Mouse (Mus musculus): Measurements from ENCODE around the gene Crisp2. TPM values are rescaled to one million over a fixed set of nuclear protein-coding genes. Genes with fewer than 3 reads are reported as not detected.
A peak's percentile ranks its signal among the peaks of the same experiment; 100 is the strongest.

Gene Crisp2
- polyA plus RNA-seq (2015; fragmentation: Nextera tagmentation; extraction: Ambion mirVana), result 0.08 and 0.27 TPM in 2 replicates

DNA sequence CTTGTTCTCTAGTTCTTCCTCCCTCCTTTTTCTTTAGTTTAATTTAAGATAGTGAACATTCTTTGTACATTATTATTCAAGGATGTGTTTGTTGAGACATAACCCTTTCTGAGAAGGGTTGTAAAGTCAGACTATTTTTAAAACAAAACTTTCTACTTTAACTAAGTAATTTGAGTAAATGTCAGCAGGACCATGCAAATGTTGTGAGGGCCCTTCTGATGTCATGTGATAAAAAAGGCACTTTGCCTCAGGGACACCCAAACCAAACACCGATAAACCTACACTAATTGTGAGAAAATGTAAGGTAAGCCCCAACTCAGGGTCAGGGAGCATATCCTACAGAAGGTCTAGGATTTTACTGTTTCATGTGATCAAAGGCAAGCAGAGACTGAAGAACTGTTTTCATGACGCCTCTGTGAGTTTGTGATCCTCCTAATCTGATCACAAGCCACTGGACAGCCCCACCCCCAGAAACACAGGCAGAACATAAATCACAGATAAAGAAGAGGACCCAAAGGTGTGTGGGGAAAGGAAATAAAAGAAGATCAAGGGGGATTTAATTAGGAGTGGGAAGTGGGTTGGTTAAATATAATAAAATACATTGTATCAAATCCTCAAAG lies at the start of gene Crisp2:
Gene Crisp2, minus strand, starts transcription at position 51 of the 620 bp plus-strand sequence.
- no peaks in the 10 kb centered on the region for H3K36me3 ChIP-seq (ENCODE audit: control insufficient read depth, insufficient read depth)
- peak within 1 kb of the TSS; percentile 79 for H3K4me2 ChIP-seq (ENCODE audit: low read depth, low read length)
- H3K27me3 ChIP-seq (ENCODE audit: control insufficient read depth, insufficient read depth, low read depth, low read length), result no peaks in the 10 kb centered on the region
- no peaks in the 10 kb centered on the region for H3K9me3 ChIP-seq (replicated peaks; ENCODE audit: control insufficient read depth, low read length)
- peaks cover 27% of the 10 kb centered on the region for H3K4me1 ChIP-seq (ENCODE audit: control insufficient read depth, low read depth, low read length)
- WGBS (ENCODE audit: insufficient replicate concordance), result 6% methylated on average over 2 of the region's 2 CpGs
- peak within 1 kb of the TSS; percentile 64 for H3K9ac ChIP-seq (ENCODE audit: low read depth, low read length)
- peak within 1 kb of the TSS; percentile 48 for H3K4me3 ChIP-seq (ENCODE audit: low read depth, low read length)
- peak; percentile 62 for ATAC-seq (ENCODE audit: low read depth)
- H3K27ac ChIP-seq (ENCODE audit: low read length), result peak within 1 kb of the TSS; percentile 99

DNA sequence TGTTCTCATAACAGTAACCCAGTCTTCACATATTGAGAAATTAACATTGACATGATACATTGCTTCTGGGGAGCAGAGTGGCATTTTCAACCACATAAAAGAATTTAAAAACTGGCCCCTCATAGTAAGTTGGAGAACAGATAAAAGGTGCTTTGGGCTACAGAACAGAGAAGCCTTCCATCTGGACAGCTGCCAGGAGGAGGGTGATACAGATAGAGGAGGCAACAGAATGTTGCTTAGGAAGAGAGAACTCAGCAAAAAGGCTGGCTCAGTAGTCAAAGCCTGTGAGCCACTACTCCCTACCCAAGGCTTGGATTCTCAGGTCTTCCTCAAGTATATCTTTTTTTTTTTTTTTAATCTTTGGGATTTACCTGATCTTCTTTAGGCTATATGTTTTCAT lies 48.3 kb upstream of the Crisp2 start:
- Histone ChIP-seq H3K27ac (ENCODE audit: low read length) (no peak overlapping the region), H3K4me1 (ENCODE audit: control insufficient read depth, low read depth, low read length) (no peaks in the 10 kb centered on the region), H3K27me3 (ENCODE audit: control insufficient read depth, insufficient read depth, low read depth, low read length) (no peaks in the 10 kb centered on the region), H3K4me3 (ENCODE audit: low read depth, low read length) (no peak overlapping the region), H3K9ac (ENCODE audit: low read depth, low read length) (no peak overlapping the region), H3K36me3 (ENCODE audit: control insufficient read depth, insufficient read depth) (no peaks in the 10 kb centered on the region), H3K9me3 (replicated peaks; ENCODE audit: control insufficient read depth, low read length) (no peaks in the 10 kb centered on the region), H3K4me2 (ENCODE audit: low read depth, low read length) (no peak overlapping the region)
- no peak for ATAC-seq (ENCODE audit: low read depth)

DNA sequence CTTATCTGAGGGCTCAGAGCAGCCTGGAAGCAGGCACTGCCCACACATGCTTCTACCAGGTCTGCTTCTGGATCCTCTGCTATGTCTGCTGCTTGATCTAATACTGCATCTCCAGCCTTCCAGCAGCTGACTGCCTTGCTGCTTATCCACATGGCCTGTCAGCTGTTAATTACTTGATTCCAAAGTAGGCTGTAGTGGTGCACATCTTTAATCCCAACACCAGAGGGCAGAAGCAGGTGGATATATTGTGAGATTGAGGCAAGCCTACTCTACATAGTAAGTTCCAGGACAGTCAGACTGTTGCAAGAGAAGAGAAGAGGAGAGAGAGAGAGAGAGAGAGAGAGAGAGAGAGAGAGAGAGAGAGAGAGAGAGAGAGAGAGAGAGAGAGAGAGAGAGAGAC lies 30.5 kb upstream of the Crisp2 start:
- Histone ChIP-seq H3K27me3 (ENCODE audit: control insufficient read depth, insufficient read depth, low read depth, low read length) (no peaks in the 10 kb centered on the region), H3K27ac (ENCODE audit: low read length) (no peak overlapping the region), H3K4me2 (ENCODE audit: low read depth, low read length) (no peak overlapping the region), H3K9ac (ENCODE audit: low read depth, low read length) (no peak overlapping the region), H3K36me3 (ENCODE audit: control insufficient read depth, insufficient read depth) (peaks cover 56% of the 10 kb centered on the region), H3K9me3 (replicated peaks; ENCODE audit: control insufficient read depth, low read length) (no peaks in the 10 kb centered on the region), H3K4me1 (ENCODE audit: control insufficient read depth, low read depth, low read length) (no peaks in the 10 kb centered on the region), H3K4me3 (ENCODE audit: low read depth, low read length) (no peak overlapping the region)
- ATAC-seq (ENCODE audit: low read depth), result no peak

DNA sequence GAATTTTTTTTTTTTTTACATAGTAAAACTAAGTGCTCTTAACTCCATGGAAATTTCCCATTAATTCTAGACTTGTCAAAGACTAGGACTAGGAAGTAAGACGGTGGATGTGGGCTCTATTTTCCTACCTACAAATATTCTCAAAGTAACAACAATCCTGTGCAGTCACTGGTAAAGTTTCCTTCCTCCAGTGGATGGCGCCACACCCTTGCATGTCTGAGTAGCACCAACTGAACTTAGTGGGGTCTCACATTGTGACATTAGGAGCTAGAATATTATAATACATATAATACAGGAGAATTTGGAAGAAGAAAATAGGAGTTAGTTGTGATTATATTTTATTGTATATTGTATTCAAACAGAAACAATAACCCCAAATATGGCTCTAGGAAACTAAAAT lies 25.1 kb upstream of the Crisp2 start:
- H3K27ac ChIP-seq (ENCODE audit: low read length), result no peak overlapping the region
- ATAC-seq (ENCODE audit: low read depth), result no peak
- no peak overlapping the region for H3K4me2 ChIP-seq (ENCODE audit: low read depth, low read length)
- H3K27me3 ChIP-seq (ENCODE audit: control insufficient read depth, insufficient read depth, low read depth, low read length), result no peaks in the 10 kb centered on the region
- WGBS (ENCODE audit: insufficient replicate concordance), result 46% methylated on average over 2 of the region's 2 CpGs
- no peaks in the 10 kb centered on the region for H3K9me3 ChIP-seq (replicated peaks; ENCODE audit: control insufficient read depth, low read length)
- H3K9ac ChIP-seq (ENCODE audit: low read depth, low read length), result no peak overlapping the region
- peaks cover 70% of the 10 kb centered on the region for H3K36me3 ChIP-seq (ENCODE audit: control insufficient read depth, insufficient read depth)
- H3K4me1 ChIP-seq (ENCODE audit: control insufficient read depth, low read depth, low read length), result no peaks in the 10 kb centered on the region
- H3K4me3 ChIP-seq (ENCODE audit: low read depth, low read length), result no peak overlapping the region

DNA sequence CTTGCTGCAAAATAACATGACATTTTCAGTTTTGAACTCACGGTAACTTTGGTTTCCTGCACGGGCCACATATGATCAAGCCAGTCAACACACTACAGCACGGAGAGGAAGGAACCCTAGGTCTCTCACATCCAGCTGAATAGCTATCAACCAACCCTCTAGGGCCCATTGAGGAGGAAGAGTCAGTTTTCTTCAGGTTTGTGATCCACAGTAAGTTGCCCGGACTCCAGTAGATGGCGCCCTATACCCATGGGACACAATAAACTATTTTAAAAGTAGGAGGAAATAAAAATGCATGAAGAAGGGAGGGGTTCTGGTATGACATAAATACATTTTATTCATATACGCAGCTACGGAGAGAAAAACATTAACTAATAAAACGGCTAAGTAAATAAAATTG lies 17.7 kb upstream of the Crisp2 start:
- peaks cover 13% of the 10 kb centered on the region for H3K4me1 ChIP-seq (ENCODE audit: control insufficient read depth, low read depth, low read length)
- WGBS (ENCODE audit: insufficient replicate concordance), result 45% methylated on average over 8 of the region's 8 CpGs
- ATAC-seq (ENCODE audit: low read depth), result no peak
- no peak overlapping the region for H3K4me2 ChIP-seq (ENCODE audit: low read depth, low read length)
- H3K27me3 ChIP-seq (ENCODE audit: control insufficient read depth, insufficient read depth, low read depth, low read length), result no peaks in the 10 kb centered on the region
- H3K4me3 ChIP-seq (ENCODE audit: low read depth, low read length), result no peak overlapping the region
- H3K9ac ChIP-seq (ENCODE audit: low read depth, low read length), result no peak overlapping the region
- H3K9me3 ChIP-seq (replicated peaks; ENCODE audit: control insufficient read depth, low read length), result no peaks in the 10 kb centered on the region
- no peak overlapping the region for H3K27ac ChIP-seq (ENCODE audit: low read length)
- peaks cover 41% of the 10 kb centered on the region for H3K36me3 ChIP-seq (ENCODE audit: control insufficient read depth, insufficient read depth)

DNA sequence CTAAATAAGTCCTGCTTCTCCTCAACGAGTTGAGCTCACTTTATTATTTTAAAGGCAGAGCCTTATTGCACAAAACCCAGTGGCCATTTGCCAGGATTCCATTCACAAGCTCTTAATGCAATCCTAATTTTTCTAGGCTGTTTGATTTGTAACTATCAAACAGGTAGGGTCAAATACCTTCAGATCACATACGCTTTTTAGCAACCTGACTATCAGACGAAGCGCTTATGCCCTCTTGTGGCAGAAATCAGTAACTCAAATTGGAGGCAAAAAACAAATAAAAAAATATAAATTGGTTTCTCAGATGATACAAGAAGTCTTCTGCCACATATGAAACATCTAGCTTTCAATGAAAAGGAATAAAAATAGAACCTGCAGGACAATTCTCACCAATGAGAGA lies 17.0 kb upstream of the Crisp2 start:
- ATAC-seq (ENCODE audit: low read depth), result no peak
- Histone ChIP-seq H3K27ac (ENCODE audit: low read length) (no peak overlapping the region), H3K4me1 (ENCODE audit: control insufficient read depth, low read depth, low read length) (peaks cover 13% of the 10 kb centered on the region), H3K4me2 (ENCODE audit: low read depth, low read length) (no peak overlapping the region), H3K9ac (ENCODE audit: low read depth, low read length) (no peak overlapping the region), H3K27me3 (ENCODE audit: control insufficient read depth, insufficient read depth, low read depth, low read length) (no peaks in the 10 kb centered on the region), H3K4me3 (ENCODE audit: low read depth, low read length) (no peak overlapping the region), H3K36me3 (ENCODE audit: control insufficient read depth, insufficient read depth) (peaks cover 37% of the 10 kb centered on the region), H3K9me3 (replicated peaks; ENCODE audit: control insufficient read depth, low read length) (no peaks in the 10 kb centered on the region)
- WGBS (ENCODE audit: insufficient replicate concordance), result 25% methylated on average over 4 of the region's 4 CpGs

DNA sequence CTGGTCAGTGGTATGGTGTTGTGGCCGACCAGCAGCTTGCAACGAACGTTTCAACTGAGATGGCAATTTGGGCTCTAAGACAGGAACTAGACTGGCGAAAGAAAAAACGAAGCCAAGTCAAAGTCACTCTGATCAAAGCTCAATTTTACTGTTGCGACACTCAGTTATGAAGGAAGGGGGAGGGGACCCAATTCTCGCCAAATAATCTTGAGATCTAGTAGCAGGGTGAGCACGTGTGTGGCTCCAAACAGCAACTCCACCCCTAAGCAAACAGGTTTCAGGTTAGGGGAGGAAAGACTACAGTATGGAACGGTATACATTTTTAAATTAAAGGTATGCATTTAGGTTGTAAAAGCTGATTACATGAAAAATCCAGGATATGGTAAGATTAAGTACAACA lies 14.7 kb upstream of the Crisp2 start:
- no peaks in the 10 kb centered on the region for H3K9me3 ChIP-seq (replicated peaks; ENCODE audit: control insufficient read depth, low read length)
- WGBS (ENCODE audit: insufficient replicate concordance), result 40% methylated on average over 9 of the region's 9 CpGs
- H3K36me3 ChIP-seq (ENCODE audit: control insufficient read depth, insufficient read depth), result peaks cover 26% of the 10 kb centered on the region
- no peaks in the 10 kb centered on the region for H3K27me3 ChIP-seq (ENCODE audit: control insufficient read depth, insufficient read depth, low read depth, low read length)
- H3K27ac ChIP-seq (ENCODE audit: low read length), result no peak overlapping the region
- no peak overlapping the region for H3K9ac ChIP-seq (ENCODE audit: low read depth, low read length)
- peaks cover 18% of the 10 kb centered on the region for H3K4me1 ChIP-seq (ENCODE audit: control insufficient read depth, low read depth, low read length)
- no peak overlapping the region for H3K4me3 ChIP-seq (ENCODE audit: low read depth, low read length)
- ATAC-seq (ENCODE audit: low read depth), result no peak; the same call in 1 of the 2 replicates
- H3K4me2 ChIP-seq (ENCODE audit: low read depth, low read length), result peak overlapping the region; percentile 26; the same call in 1 of the 2 replicates

DNA sequence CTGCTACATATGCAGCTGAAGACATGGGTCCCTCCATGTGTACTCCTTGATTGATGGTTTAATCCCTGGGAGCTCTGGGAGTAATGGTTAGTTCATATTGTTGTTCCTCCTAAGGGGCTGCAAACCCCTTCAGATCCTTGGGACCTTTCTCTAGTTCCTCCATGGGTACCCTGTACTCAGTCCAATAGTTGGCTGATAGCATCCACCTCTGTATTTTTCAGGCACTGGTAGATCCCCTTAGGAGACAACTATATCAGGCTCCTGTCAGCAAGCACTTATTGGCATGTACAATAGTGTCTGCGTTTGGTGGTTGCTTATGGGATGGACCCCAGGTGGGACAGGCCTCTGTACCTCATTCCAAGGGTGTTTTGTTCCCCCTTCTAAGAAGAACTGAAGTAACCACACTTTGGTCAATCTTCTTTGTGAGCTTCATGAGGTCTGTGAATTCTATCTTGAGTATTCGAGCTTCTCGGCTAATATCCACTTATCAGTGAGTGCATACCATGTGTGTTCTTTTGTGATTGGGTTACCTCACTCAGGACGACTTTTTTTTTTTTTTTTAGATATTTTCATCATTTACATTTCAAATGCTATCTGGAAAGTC lies 10.6 kb upstream of the Crisp2 start:
- peaks cover 14% of the 10 kb centered on the region for H3K4me1 ChIP-seq (ENCODE audit: control insufficient read depth, low read depth, low read length)
- H3K27me3 ChIP-seq (ENCODE audit: control insufficient read depth, insufficient read depth, low read depth, low read length), result no peaks in the 10 kb centered on the region
- H3K27ac ChIP-seq (ENCODE audit: low read length), result peak overlapping the region; percentile 91
- WGBS (ENCODE audit: insufficient replicate concordance), result 18% methylated on average over 4 of the region's 4 CpGs
- peak overlapping the region; percentile 53 for H3K9ac ChIP-seq (ENCODE audit: low read depth, low read length)
- H3K4me2 ChIP-seq (ENCODE audit: low read depth, low read length), result peak overlapping the region; percentile 71
- H3K36me3 ChIP-seq (ENCODE audit: control insufficient read depth, insufficient read depth), result peaks cover 7% of the 10 kb centered on the region
- peak overlapping the region; percentile 51 for H3K4me3 ChIP-seq (ENCODE audit: low read depth, low read length)
- peak; percentile 82 for ATAC-seq (ENCODE audit: low read depth)
- H3K9me3 ChIP-seq (replicated peaks; ENCODE audit: control insufficient read depth, low read length), result no peaks in the 10 kb centered on the region

DNA sequence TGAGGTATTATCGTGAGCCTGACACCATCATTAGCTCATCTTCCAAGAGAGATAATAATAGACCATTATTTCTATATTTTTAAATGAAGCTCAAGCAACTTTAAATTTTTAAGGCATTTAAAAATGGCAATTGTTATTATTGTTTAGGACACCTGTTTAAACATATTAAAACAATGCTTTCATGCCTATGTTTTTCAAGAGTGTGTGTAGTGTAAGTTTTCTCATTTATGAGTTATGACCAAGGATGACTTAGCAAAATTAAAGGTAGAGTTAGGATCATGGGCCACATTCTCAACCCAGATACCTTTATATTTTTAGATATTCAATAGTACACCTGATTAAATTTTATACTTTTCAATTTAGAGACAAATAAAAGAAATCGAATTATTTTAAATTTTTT lies 5.5 kb upstream of the Crisp2 start:
- H3K36me3 ChIP-seq (ENCODE audit: control insufficient read depth, insufficient read depth), result no peaks in the 10 kb centered on the region; the same call in 1 of the 2 replicates
- H3K9me3 ChIP-seq (replicated peaks; ENCODE audit: control insufficient read depth, low read length), result no peaks in the 10 kb centered on the region
- H3K9ac ChIP-seq (ENCODE audit: low read depth, low read length), result no peak overlapping the region
- no peak overlapping the region for H3K4me3 ChIP-seq (ENCODE audit: low read depth, low read length)
- no peak overlapping the region for H3K4me2 ChIP-seq (ENCODE audit: low read depth, low read length)
- peak; percentile 36; the same call in 1 of the 2 replicates for ATAC-seq (ENCODE audit: low read depth)
- H3K27ac ChIP-seq (ENCODE audit: low read length), result no peak overlapping the region
- H3K4me1 ChIP-seq (ENCODE audit: control insufficient read depth, low read depth, low read length), result peaks cover 20% of the 10 kb centered on the region
- H3K27me3 ChIP-seq (ENCODE audit: control insufficient read depth, insufficient read depth, low read depth, low read length), result no peaks in the 10 kb centered on the region
- WGBS (ENCODE audit: insufficient replicate concordance), result 22% methylated on average over 2 of the region's 2 CpGs
